Mouse (Mus musculus) liver, postnatal 0 days (tissue): ENCODE results near the gene A630001G21Rik.

ENCODE experiments used
- CTCF ChIP-seq: sonication (generic); IDR thresholded peaks from 2 replicates; pipeline ENCODE4 v1.5.1; 2016; ENCODE audit warnings: antibody characterized with exemption, low read depth
- EP300 ChIP-seq: IDR thresholded peaks from 2 replicates; pipeline ENCODE4 v1.6.1; 2016; ENCODE audit warnings: antibody characterized with exemption, low read depth, mild to moderate bottlenecking

DNA sequence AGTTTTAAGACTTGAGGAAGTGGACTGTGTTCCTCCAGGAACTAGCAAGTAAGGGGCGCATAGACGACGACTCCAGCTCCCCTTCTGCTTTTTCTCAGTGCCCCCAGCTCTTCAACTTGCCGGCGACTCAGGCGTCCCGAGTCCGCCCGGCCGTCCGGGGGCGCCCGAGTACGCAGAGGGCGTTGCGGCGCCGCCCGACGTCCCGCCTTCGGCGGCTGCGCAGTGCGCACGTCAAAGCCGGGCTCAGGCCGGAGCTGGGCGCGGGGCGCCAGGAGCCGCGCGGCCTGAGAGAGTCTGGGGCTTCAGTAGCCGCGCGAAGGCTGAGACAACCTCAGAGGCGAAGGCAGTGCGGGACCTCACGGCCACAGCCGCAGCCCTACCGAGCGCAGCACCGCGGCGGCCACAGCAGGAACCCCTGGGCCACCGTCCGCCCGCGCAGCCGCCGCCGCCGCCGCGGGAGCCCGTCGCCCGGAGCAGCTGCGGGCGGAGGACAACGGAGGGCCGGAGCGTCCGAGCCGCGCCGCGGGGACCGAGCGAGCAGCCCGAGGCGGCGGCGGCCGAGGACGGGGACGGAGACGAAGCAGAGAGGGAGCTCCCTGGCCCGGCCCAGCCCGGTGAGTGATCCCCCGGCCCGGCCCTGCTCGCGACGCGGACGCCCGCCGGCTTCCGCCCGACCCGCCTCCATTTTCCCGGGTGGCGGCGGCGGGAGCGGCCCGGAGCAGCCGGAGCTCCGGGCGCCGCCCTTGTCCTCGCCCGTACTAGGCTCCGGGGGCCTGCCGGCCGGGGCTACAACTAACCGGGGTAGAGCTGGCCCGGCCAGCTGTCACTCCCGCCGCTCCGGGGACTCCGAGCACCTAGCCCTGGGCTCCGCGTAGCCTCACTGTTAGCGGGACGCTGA, 15.0 kb upstream of the A630001G21Rik start, which contains the start of gene Cab39:
- TF ChIP-seq CTCF, result peak; percentile 73
- TF ChIP-seq EP300, result no peak
